Mouse (Mus musculus): ENCODE data around the gene Actr3b. TPM values are rescaled to one million over a fixed set of nuclear protein-coding genes. Genes with fewer than 3 reads are reported as not detected.
"Not testable (repeated sequence)": the region's sequence is repeated elsewhere in the genome, so short reads cannot be mapped to it uniquely, and the experiment has no call there.

The Actr3b gene
- not detected in 2 replicates for polyA plus RNA-seq (2012; ENCODE audit: insufficient read depth, insufficient read length, low replicate concordance, missing spikeins)

DNA sequence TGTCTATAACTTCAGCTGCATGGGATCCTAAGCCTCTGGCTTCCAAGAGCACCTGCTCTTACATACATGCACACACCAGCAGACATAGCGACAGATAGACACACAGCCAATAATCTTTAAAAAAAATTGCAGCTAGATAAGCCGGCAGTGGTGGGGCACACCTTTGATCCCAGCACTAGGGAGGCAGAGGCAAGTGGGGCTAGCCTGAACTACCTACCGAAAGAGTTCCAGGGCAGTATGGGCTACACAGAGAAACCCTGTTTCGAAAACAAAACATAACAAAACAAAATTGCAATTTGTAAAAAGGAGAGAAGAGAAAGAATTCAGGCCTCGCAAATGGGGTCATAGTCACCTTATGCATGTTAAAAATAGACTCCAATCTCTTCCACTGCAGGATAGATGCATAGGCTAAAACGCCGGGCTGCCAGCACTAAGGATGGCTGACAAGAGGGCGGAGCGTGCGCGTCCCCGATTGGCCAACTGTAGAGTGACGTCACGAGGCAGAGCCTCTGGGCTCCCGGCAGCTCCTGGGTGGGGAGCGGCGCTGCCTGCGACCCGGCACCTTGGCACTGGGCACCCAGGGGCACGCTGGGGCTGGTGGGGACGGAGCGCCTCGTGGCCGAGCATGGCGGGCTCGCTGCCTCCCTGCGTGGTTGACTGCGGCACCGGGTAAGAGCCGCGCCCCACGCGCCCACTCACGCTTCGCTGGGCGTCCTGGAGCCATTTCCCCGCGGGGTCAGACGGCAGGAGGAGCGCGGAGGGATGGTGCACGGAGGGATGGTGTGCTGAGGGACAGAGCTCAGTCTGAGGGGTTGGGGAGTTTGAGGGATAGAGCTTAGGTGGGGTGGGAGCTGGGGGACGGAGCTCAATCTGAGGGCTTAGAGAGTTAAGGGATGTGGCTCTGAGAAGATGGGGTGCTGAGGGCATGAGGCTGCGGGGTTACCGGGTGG is at the start of gene Actr3b:
Gene Actr3b (plus strand): TSS at position 538 of the 950 bp plus-strand sequence.
- TF ChIP-seq POLR2A (IDR thresholded peaks at IDR 0.05; ENCODE audit: insufficient read depth, low read depth, low read length) = peak; percentile 85
- no peak for TF ChIP-seq CTCF (IDR thresholded peaks at IDR 0.05; ENCODE audit: insufficient read depth, low read depth, low read length)
- Histone ChIP-seq H3K4me3 (ENCODE audit: insufficient read depth, low read depth, low read length) (peak within 1 kb of the TSS; percentile 92), H3K4me1 (ENCODE audit: control insufficient read depth, insufficient read depth, low read length) (peaks cover 5% of the 10 kb centered on the region; the same call in 1 of the 2 replicates), H3K27ac (ENCODE audit: insufficient read depth, low read depth, low read length) (peak within 1 kb of the TSS; percentile 79)
- WGBS = 2% methylated on average over 45 of the region's 45 CpGs

DNA sequence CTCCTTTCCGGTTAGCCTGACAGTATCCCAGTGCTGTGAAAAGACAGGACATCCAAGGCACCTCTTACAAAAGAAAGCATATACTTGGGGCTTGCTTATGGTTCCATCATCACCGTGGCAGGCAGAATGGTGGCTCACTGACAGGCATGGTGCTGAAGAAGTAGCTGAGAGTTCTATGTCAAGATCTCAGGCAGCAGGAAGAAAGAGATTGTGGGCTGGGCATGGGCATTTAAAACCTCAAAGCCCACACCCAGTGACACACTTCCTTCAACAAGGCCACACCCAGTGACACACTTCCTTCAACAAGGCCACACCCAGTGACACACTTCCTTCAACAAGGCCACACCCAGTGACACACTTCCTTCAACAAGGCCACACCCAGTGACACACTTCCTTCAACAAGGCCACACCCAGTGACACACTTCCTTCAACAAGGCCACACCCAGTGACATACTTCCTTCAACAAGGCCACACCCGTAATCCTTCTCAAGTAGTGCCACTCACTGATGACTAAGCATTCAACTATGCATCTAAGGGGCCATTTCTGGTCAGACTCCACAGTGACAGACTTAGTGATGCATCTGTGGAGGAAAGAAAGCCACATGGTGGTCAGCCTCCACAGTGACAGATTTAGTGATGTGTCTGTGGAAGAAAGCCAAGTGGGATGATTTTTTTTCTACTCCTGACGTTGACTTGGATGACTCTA is 46.6 kb upstream of the Actr3b start:
- H3K27ac ChIP-seq (ENCODE audit: insufficient read depth, low read depth, low read length); H3K4me1 ChIP-seq (ENCODE audit: control insufficient read depth, insufficient read depth, low read length); H3K4me3 ChIP-seq (ENCODE audit: insufficient read depth, low read depth, low read length): not testable (repeated sequence)
- 95% methylated on average over 4 of the region's 4 CpGs for WGBS

DNA sequence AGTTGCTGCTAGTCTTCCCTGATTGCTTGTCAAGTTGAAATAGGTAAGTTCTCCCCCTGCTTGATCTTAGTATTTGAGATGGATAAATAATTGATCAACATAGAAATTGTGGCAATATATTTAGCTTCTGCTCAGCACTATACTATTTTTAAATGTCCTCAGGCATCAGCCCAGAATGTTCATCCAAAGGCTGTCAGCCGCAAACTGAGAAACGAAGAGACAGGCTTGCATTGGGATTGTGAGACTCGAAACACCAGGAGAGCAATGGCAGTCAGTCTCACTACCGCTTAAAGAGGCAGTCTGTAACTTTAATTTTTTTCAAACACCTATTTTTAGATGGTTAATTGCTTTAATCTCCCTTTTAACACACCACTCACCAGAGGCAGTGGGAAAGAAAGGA is 40.4 kb upstream of the Actr3b start:
- no peak overlapping the region for H3K27ac ChIP-seq (ENCODE audit: insufficient read depth, low read depth, low read length)
- H3K4me3 ChIP-seq (ENCODE audit: insufficient read depth, low read depth, low read length) = no peak overlapping the region
- H3K4me1 ChIP-seq (ENCODE audit: control insufficient read depth, insufficient read depth, low read length) = no peaks in the 10 kb centered on the region
- 56% methylated on average over 4 of the region's 4 CpGs for WGBS
- no peak for TF ChIP-seq POLR2A (IDR thresholded peaks at IDR 0.05; ENCODE audit: insufficient read depth, low read depth, low read length)
- TF ChIP-seq CTCF (IDR thresholded peaks at IDR 0.05; ENCODE audit: insufficient read depth, low read depth, low read length) = no peak

DNA sequence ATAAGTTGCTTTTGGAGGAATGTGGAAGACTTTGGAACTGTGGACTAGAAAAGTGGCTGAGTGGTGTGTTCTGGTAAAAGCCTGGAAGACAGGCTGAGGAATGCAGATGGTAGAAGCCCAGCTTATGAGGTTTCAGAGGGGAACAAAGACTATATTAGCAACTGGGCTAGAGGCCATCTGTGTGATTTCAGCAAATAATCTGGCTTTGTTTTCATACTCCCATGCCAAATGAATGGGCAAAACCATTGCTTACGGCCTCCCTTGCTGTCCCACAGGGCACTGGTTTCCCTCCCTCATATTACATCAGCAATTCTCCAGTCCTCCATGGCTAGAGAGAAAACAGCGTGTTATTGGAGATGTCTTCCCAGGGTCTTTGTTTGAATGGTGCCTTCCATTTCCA is 36.8 kb upstream of the Actr3b start:
- no peak for TF ChIP-seq POLR2A (IDR thresholded peaks at IDR 0.05; ENCODE audit: insufficient read depth, low read depth, low read length)
- no peak for TF ChIP-seq CTCF (IDR thresholded peaks at IDR 0.05; ENCODE audit: insufficient read depth, low read depth, low read length)
- 61% methylated on average over 2 of the region's 2 CpGs for WGBS
- Histone ChIP-seq H3K4me1 (ENCODE audit: control insufficient read depth, insufficient read depth, low read length) (no peaks in the 10 kb centered on the region), H3K27ac (ENCODE audit: insufficient read depth, low read depth, low read length) (no peak overlapping the region), H3K4me3 (ENCODE audit: insufficient read depth, low read depth, low read length) (no peak overlapping the region)

DNA sequence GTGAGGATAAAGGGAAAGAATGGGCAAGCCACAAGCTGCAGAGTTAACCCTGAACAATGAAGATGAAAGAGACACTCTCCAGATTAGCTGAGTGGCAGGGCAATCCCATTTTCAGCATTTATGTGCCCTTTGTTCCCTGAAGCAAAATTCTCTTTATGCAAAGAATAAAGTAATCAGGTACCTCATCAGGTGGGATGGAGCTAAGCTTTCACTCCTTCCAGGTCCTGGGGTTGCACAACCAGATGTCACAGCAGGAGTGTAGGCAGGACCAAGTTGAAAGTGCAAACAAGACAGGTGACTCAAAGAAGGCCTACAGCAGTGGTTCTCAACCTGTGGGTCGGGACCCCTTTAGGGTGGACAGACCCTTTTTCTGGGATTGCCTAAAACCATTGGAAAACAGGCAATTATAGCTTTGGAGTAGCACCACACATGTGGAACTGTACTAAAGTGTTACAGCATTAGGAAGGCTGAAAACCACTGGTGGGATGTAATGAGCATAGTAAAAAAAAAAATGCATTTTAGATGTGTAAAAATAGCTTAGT is 35.6 kb upstream of the Actr3b start:
- 38% methylated on average over 1 of the region's 1 CpGs for WGBS
- H3K4me1 ChIP-seq (ENCODE audit: control insufficient read depth, insufficient read depth, low read length) = no peaks in the 10 kb centered on the region
- no peak overlapping the region for H3K27ac ChIP-seq (ENCODE audit: insufficient read depth, low read depth, low read length)
- H3K4me3 ChIP-seq (ENCODE audit: insufficient read depth, low read depth, low read length) = no peak overlapping the region
- TF ChIP-seq CTCF (IDR thresholded peaks at IDR 0.05; ENCODE audit: insufficient read depth, low read depth, low read length) (no peak), POLR2A (IDR thresholded peaks at IDR 0.05; ENCODE audit: insufficient read depth, low read depth, low read length) (no peak)

DNA sequence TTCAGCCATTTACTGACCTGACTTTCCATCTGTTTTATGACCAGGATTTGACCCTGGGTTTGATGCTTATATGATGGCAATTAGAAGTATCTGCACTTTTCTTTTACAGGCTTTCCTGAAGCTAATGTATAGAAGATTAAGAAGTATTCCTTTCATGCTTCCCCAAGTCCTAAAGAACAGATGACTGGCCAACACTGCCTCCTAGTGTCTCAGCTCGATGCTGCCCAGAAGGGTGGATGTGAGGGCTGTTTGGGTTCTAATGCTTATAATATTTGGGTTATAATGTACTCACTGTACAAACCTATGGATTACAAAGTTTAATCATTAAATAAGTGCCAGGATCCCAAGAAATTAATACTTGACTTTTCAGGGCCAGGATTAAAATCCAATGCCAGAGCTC is 25.5 kb upstream of the Actr3b start:
- WGBS = 8% methylated on average over 1 of the region's 1 CpGs

DNA sequence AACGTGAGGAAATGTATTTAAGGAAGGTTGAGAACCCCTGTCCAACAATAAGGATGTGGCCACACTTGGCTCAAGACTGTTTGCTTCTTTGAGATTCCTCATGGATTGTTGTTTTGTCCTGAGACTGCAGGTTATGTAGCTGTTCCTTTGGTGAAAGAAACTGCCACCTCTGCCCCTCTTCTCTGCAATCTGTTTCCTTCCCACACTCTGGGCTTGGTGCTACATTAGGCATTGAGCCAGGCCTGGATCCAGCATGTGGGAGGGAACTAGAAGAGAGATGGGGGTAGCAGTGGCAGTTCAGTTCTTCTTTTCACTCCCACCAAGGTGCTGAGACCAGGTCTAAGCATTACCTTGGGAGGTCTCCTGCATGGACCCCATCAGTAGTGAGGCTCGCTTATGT is 23.9 kb upstream of the Actr3b start:
- 89% methylated on average over 2 of the region's 2 CpGs for WGBS
- no peak overlapping the region for H3K4me3 ChIP-seq (ENCODE audit: insufficient read depth, low read depth, low read length)
- H3K4me1 ChIP-seq (ENCODE audit: control insufficient read depth, insufficient read depth, low read length) = no peaks in the 10 kb centered on the region
- no peak overlapping the region for H3K27ac ChIP-seq (ENCODE audit: insufficient read depth, low read depth, low read length)
- TF ChIP-seq CTCF (IDR thresholded peaks at IDR 0.05; ENCODE audit: insufficient read depth, low read depth, low read length) = no peak
- no peak for TF ChIP-seq POLR2A (IDR thresholded peaks at IDR 0.05; ENCODE audit: insufficient read depth, low read depth, low read length)

More for the DNA sequence above, 25.5 kb upstream of the Actr3b start:
- no peak overlapping the region for H3K27ac ChIP-seq (ENCODE audit: insufficient read depth, low read depth, low read length)
- no peak overlapping the region for H3K4me3 ChIP-seq (ENCODE audit: insufficient read depth, low read depth, low read length)
- TF ChIP-seq CTCF (IDR thresholded peaks at IDR 0.05; ENCODE audit: insufficient read depth, low read depth, low read length) (no peak), POLR2A (IDR thresholded peaks at IDR 0.05; ENCODE audit: insufficient read depth, low read depth, low read length) (no peak)
- no peaks in the 10 kb centered on the region for H3K4me1 ChIP-seq (ENCODE audit: control insufficient read depth, insufficient read depth, low read length)

DNA sequence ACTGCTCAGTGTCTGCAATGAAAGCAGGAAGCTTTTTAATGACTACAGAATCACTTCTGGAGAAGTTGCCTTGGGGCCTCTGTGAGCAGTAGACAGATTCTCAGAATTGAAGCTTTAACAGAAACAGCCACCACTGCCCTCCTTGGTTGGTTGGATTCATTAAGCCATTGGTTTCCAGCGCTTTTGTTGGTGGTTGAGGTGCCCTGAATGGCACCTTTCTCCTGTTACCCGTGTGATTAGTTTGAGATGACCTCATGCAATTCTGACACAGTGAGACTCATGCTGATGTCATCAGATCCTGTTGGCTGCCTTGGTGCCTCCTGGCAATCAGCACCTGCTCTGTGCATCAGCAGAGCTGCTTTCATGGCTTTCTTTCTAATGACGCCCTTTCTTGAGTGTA is 21.3 kb upstream of the Actr3b start:
- Histone ChIP-seq H3K27ac (ENCODE audit: insufficient read depth, low read depth, low read length) (no peak overlapping the region), H3K4me3 (ENCODE audit: insufficient read depth, low read depth, low read length) (no peak overlapping the region), H3K4me1 (ENCODE audit: control insufficient read depth, insufficient read depth, low read length) (no peaks in the 10 kb centered on the region)
- TF ChIP-seq CTCF (IDR thresholded peaks at IDR 0.05; ENCODE audit: insufficient read depth, low read depth, low read length) (no peak), POLR2A (IDR thresholded peaks at IDR 0.05; ENCODE audit: insufficient read depth, low read depth, low read length) (no peak)
- 50% methylated on average over 3 of the region's 3 CpGs for WGBS

DNA sequence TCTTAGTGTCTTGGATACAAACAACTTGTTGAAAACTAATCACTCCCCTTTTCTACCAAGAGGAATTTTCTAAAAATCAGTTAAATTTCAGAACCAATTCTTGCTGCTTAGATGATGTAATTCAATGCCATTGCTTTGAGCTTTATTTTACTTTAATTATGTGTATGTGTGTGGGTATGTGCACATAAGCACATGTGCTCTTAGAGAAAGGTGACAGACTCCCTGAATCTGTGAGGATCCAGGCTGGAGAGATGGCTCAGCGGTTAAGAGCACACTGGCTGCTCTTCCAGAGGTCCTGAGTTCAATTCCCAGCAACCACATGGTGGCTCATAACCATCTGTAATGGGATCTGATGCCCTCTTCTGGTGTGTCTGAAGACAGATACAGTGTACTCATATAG is 20.9 kb upstream of the Actr3b start:
- not testable (repeated sequence) for H3K4me3 ChIP-seq (ENCODE audit: insufficient read depth, low read depth, low read length); H3K4me1 ChIP-seq (ENCODE audit: control insufficient read depth, insufficient read depth, low read length); H3K27ac ChIP-seq (ENCODE audit: insufficient read depth, low read depth, low read length)
- 91% methylated on average over 1 of the region's 1 CpGs for WGBS
